Mouse (Mus musculus) retina, postnatal 7 days (tissue): ENCODE data around the gene Spryd7.
A peak's percentile ranks its signal among the peaks of the same experiment; 100 is the strongest.
"Not testable (repeated sequence)": the region's sequence is repeated elsewhere in the genome, so short reads cannot be mapped to it uniquely, and the experiment has no call there.

Experiments used
- DNase-seq: peaks from one replicate; pipeline ENCODE4 v3.0.0-alpha.2; 2012; ENCODE audit warnings: low read depth, low spot score

The Spryd7 gene

DNA sequence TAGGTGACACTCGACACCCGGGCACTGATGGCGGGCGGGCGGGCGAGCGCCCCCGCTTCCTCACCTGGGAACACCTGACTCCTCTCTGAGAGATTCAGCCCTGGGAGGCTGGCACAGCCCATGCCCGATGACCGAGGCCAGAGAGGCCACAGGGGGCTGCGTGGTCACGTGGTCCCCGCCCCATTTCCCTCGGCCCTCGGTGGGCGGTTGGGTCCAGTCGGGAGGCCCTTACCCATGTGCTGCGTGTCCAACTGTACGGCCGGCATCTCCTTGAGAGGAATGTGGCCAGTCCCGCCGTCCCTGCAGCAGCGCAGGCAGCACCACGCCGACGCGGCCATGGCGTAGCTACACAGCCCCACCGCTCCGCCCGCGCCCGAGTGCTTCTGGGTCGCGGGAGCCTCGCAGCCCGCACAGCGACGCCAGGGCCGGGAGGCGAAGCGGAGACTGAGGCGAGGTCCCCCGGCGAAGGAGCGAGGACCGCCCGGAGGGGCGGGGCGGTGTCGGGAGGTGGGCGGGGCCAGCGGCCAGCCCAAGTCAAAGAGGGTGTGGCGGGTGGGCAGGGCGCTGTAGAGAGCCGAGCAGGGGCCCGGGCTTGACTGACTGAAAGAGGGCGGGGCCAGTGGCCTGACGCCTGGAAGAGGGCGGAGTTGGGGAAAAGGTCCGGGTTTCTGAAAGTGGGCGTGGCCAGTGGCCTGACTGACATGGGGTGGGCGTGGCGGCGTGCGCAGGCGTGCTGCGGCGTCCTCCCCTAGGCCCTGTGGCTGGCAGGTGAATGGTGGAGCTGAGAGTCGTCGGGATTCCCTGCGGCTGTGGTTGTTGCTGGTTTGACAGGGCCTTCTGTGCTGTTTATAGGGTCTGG is at the start of gene Spryd7:
TSS of gene Spryd7 (minus strand) at position 598 of the 859 bp plus-strand sequence.
- DNase-seq = peak; percentile 96

DNA sequence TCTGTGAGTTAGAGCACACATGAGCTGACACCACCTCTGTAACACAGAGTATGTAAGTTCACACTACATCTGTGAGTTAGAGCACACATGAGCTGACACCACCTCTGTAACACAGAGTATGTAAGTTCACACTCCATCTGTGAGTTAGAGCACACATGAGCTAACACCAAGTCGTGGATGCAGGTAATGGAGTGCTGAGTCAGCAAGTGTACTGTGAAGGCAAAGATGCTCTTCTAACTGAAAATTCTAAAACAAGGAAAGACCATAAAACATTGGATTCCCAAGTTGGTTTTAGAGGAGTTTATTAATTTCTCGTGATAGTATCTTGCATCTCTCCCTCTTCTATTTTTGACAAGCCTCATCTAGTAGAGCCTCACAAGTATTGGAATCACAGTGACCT is 49.4 kb upstream of the Spryd7 start:
- not testable (repeated sequence) for DNase-seq

DNA sequence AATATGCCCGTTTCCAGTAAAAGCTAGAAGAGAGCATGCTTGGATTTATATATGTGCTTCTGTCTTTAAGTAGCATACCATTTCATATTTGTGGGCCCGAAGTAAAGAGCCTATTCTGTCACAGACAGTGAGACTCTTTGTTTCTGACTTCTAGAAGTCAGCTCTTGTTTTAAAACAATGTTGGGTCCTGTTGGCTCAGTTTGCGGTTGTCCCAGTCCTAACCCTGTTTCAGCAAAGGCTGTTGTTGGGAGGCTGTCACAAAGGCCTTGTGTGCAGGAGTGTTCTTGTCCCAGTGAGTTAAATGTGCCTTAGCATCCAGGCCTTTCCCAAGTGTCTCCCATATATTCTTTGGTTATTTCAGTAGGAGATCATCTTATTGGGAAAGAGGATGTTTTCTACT is 47.4 kb upstream of the Spryd7 start:
- no peak for DNase-seq

DNA sequence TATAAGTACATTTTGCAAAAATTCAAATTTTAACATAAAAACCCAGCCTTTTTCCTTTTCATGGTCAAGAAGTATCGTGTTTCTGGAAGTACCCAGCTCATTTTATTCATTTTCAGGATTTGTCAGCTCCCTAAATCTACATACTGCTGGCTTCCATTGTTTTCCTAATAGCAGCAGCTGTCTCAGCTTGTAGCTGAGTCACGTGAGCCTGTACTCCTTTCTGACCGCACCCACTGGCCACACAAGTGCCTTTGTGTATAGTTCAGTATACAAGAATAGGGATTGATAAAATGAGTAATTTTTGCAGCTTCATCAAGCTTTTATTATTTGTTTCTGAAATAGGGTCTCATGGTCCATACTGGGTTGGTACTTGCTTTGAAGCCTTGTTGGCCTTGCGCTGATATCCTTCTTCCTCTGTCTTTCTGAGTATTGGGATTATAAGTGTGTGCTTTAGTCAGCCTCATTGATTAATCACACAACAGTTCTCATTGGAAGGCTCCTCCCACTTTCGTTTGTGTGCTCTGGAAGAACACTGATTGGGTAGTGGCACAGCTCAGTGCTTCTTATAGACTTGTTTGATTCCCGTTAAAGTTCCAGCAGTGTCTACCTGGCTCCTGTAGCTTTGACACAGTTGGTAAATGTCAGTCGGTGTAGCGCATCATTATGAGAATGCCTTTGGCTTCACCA is 46.5 kb upstream of the Spryd7 start:
- no peak for DNase-seq

DNA sequence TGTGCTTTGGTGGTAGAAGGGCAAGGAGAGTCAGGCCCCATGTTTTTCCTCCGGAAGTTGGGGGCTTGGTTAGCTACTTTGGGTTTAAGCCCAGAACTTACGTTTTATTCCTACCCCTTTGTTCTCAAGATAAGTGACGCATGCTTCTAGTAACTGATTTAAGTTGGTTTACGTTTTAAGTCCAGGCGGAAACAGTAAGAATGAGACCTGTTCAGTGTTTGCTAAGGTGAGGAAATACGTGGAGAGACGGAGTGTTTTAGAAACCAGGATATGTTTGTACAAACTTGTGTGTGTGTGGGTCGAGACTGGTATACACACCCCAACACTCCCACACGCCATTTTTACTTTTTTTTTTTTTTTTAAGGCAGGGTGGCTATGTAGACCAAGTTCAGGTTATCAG is 44.7 kb upstream of the Spryd7 start:
- DNase-seq = no peak

DNA sequence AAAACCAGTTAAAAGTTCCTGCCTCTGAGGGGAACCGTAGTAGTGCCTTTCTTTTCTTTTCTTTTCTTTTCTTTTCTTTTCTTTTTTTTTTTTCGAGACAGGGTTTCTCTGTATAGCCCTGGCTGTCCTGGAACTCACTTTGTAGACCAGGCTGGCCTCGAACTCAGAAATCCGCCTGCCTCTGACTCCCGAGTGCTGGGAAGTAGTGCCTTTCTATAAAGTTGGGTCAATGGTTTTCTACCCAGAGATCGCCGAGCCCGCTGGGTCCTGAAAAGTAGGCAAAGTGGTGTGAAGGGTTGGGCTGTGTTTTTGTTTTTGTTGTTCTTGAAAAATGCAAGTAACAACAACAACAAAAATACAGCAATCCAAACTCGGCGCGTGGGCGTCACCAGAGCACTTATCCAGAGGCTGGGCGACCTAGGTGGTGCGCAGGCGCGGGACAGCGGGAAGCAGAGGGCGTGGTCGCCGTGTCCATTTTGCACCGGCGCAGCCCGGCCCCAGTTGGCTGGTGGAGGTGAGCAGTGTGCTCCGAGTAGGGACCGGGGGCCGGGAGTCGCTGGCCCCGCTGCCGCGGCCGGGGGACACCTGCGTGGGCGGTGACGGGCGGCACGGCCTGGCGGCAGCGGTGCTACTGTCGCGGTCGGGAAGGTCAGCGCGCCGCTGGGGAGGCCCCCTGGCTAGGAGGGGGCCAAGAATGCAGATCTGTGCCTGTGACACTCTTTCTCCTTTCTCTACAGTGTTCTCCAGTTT is 42.5 kb upstream of the Spryd7 start:
- peak; percentile 66 for DNase-seq

DNA sequence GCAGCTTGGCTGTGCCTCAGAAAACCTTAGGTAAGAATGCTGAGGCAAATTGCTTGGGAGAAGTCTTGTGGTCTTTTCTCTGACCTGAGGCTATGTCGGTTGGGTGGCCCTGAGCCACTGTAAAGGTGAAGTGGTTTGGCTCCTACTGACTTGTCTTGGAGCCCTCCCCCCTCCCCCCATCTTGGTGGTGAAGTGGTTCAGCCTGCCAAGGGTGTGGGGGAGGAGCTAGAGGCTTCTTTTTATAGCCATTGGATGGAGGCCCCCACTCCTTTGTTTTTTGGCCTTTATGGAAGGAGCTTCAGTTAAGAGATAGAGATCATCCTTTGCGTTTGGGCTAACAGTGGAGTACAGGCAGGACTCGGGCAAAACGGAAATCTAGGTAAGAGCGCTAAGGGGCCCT is 41.3 kb upstream of the Spryd7 start, which contains the start of gene Trim13:
TSS of gene Trim13 (plus strand) at position 280 of the 400 bp plus-strand sequence.
- DNase-seq = no peak

DNA sequence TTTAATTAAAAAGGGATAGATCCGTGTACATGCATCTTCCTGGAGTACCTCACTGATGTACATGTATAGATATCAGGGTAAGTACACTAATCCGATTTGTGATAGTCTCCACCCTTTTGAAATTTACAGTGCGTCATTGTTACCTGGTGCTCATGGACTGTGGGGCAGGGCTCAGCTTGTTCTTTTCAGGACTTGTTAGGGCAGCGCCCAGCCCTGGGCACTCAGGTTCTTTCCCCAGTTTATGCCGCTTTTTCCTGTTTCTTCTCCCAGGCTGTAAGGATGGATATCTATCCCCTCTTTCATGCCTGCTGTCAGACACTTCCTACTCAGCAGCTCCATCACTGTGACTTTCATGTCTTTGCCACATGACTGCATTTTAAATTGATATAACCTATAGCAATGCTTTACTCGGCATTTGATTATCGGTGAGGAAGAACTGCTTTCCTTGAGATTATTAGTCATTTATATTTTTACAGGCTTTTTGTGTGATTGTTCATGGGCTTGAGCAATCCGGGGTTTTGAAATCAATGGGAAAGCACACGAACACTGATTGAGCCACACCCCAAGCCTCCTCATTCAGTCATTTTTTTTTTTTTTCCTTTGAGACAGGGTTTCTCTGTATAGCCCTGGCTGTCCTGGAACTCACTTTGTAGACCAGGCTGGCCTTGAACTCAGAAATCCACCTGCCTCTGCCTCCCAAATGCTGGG is 40.2 kb upstream of the Spryd7 start:
- DNase-seq = no peak

DNA sequence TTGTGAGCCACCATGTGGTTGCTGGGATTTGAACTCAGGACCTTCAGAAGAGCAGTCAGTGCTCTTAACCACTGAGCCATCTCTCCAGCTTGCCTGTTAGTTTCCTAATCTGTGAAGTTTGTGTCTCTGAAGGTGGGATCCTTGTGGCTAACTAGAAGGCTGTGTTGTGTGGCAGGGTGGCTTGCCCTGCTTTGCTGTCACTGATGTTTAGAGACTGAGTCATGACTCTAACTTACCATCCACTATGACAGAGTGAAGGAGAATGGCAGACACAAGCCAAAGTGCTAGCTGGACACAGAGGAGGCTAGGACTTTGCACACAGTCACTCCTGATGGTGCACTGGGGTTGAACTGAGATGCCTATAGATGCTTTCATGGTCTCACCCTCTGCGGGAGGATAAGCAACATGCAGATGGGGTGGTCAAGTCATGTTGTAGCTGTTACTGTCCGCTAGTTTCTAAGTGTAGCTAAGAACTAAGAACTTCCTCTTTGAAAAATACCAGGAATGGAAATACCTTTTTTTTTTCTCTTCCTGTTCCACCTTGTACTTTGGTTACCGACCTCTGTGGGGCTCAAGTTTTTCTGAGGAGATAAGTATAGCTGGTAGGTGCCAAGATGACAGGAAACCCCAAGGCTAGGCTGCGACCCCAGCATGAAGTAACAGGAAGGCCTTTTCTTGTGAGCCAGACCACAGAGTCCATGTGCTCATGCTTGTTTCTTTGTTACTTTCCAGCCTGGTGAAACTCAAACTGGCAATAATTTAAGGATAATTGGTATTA is 32.8 kb upstream of the Spryd7 start:
- DNase-seq = no peak

DNA sequence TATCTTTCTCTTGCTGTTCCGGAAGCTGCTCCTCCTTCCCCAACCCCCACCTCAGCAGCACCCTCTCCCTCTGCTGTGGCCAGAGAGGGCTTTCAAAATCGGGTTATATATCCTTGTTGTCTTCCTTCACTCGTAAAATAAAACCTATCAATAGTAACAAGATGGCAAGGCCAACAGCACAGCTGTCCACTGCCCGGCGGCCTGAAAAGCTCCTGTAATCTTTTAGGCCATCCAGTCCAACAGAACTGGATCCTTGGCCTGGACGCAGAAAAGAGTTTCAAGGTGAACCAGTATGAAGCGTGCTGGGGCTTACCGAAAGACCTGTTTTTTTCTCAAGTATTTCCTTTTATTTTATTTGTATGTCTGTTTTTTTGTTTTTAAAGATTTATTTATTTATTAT is 19.3 kb upstream of the Spryd7 start:
- DNase-seq = no peak

DNA sequence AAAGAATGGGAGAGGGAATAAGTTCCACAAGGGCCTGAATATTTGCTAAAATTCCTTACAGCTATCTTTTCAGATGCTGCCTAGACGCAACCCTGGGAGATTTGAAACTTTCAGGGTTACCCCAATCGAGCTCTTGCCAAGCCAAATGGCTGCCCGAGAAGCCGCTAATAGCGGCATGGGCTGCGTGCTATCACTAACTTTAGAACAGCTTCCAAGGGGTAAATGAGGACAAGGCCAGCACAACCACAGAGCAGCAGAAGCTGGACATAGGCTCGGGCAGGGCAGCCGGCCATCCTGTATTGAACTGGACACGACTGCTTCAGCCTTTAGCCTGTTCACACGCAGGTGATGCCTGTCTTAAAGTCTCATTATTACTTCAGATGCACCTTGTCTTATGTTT is 18.4 kb upstream of the Spryd7 start:
- no peak for DNase-seq

DNA sequence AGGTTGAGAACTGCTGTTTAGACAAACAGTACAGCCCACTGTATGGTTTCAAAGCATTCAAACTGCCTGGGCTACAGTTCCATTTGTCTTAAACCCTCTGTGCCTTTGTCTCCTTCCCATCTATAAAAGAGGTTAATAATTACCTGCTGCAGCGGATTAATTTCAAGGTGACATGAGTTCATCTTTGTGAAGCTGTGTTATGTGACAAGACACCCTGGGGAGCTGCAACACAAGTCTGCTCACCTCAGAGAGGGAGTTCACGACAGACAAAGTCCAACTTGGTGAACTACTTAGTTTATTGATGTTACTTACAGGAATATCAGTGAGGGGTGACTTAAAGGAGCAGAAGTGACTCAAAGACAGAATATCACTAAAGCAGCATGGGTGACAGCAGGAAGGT is 15.4 kb upstream of the Spryd7 start:
- no peak for DNase-seq

DNA sequence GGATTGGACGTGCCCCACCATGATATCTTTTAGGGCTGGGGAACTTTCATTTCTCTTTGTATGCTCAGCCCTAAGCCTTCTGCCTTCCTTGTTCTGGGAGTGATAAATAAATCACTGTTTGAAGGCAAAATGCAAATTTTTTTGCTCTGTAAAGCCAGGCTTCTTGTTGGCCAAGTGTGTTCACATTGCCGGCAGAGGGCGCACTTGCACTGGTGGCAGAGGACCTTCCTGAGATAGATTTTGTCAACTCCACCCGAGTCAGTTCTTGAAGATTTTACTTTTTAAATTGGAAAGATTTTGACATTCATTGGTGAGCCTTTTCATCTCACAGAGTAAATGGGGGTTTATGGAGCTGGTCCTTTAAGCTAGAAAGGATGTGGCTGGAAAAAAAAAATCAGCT is 14.7 kb upstream of the Spryd7 start:
- DNase-seq = peak; percentile 69

DNA sequence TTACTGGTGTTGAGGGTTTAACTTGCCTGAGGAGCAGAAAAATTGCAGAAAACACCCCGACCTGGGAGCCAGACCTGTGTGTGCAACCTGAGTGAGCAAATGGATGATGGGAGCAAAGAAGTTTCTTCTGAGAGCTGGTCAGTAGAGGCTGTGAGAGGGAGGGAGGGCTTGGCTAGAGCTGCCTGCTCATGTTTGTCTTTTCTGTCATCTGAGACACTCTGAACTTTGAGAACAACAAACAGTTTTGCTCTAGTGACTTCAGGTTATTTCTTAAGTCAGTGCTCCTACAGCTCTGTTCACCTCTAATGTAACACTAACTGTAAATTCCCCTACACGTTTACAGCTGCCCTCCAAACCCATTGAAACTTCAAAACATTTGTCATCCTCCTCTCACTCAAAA is 12.7 kb upstream of the Spryd7 start:
- DNase-seq = no peak

DNA sequence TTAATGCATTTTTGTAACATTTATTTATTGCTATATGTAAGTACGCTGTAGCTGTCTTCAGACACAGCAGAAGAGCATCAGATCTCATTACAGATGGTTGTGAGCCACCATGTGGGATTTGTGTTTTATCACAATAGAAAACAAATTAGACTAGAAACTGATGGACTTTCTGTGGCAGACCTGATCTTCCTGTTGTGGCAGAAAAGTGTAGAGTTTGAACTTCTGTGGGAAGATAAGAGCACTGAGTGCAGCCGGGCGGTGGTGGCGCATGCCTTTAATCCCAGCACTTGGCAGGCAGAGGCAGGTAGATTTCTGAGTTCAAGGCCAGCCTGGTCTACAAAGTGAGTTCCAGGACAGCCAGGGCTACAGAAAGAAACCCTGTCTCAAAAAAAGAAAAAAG is 9.5 kb upstream of the Spryd7 start:
- DNase-seq = not testable (repeated sequence)

DNA sequence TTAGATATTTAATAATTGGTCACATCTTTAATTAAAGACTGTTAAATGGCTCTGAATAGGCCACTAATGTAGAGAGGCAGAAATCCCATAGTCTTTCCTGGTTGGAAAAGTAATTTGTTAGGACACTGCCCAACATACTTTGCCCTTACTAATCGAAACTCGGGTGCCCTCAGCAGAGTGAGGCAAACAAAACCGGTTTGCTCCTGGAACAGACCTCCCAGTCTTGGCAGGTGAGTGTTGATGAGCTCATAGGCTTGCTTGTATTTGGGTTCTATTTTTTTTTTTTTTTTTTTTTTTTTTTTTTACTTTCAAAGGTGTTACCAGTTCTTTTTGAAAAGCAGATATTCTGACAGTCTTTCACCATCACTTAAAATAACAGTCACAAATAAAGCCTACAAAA is 3.2 kb upstream of the Spryd7 start:
- DNase-seq = no peak

DNA sequence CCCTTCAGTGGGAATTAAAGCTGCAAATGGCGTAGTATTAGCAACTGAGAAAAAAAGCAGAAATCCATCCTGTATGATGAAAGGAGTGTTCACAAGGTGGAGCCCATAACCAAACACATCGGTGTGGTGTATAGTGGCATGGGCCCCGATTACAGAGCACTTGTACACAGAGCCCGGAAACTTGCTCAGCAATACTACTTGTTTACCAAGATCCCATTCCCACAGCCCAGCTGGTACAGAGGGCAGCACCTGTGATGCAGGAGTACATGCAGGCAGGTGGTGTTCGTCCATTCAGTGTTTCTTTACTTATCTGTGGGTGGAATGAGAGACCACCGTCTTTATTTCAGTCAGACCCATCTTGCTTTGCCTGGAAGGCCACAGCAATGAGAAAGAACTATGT is 2.2 kb upstream of the Spryd7 start:
- DNase-seq = no peak

DNA sequence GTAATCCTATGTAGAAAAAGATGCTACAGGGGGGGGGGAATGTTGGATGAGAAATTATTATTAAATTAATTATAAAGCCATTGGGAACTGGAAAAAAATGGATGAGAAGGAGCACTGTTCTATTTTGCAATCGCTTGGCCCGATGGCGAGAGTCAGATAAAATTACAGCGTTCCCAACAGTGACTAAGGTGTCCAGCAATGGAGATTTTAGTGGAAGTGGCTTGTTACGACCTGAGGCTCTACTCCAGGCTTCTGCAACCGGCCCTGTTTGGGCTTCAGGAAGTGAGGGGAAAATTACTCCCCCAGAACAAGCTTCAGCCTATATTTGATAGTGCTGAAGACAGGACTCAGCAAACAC is 776 bp downstream of the Spryd7 start:
- DNase-seq = no peak

DNA sequence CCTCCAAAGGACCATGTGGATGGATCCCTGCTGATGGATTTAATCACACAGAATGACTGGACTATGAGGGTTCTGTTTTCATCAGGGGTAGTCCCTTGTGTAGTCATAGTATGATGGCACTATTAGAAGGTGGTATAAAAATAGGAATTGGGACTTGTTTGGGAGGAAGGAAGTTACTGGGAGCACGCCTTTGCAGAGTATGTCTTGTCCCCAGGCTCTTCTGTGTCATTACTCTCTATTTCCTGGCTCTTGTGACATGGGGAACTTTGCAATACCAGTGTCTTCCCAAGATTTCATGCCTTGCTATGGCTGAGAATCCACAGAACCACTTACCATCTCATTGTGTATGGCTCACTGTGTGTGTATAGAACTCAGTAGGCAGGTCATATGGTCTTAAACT is 8.1 kb downstream of the Spryd7 start:
- DNase-seq = no peak

DNA sequence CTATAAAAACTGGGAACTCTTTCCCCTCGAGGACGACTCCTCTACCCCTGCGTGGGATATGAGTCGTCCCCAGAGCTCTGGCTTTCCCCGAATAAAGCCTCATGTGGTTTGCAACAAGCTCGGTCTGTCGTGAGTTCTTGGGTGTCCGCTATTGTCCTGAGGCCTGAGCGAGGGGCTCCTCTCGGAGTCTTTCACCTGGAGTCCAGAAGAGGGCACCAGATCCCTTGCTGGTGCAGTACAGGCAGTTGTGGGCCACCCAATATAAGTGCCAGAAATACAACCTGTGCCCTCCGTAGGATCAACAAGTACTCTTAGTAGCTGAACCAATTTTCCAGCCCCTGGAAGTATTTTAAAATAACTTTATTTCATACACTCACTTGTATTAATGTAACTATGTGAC is 18.9 kb downstream of the Spryd7 start:
- DNase-seq = not testable (repeated sequence)

DNA sequence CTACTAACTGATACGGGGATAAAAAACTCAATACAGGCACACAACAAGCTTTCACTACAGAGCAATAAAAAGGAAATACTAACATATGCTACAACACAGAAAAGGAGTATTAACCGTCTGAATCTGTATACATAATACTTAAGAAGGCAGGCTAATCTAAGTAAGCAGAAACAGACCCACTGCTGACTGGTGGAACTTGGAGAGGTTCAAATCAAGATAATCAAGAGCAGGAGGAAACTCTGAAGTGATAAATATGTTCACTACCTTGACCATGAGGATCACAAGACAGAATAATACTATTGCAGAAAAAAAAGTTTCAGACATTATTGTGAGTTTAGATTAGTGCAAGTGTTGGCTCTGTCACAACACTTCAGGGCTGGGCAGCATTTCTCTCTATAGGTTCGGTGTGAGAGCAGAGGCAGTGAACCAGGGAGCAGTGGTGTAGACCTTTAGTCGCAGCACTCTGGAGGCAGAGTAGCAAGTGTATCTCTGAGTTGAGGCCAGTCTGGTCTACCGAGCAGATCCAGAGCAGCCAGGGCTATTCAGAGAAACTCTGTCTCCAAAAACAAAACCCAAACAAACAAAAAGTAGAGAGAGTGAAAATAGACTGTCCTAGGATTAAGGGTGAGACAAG is 19.9 kb downstream of the Spryd7 start:
- no peak for DNase-seq
